Mouse (Mus musculus) urinary bladder, postnatal 14 days (tissue): ENCODE results near the gene Cd3e.
A peak's percentile ranks its signal among the peaks of the same experiment; 100 is the strongest.
"Not testable (repeated sequence)": the region's sequence is repeated elsewhere in the genome, so short reads cannot be mapped to it uniquely, and the experiment has no call there.

Experiments
- DNase-seq: peaks from one replicate; pipeline ENCODE4 v3.0.0; 2021; ENCODE audit warnings: low spot score

Cd3e gene

GRCm38 (mm10) chr9:44977813-44978212 lies 31.6 kb downstream of the Cd3e start:
- no peak for DNase-seq

- no peak for DNase-seq
Observed at GRCm38 (mm10) chr9:44969450-44969849, 40.0 kb downstream of the Cd3e start.

- not testable (repeated sequence) for DNase-seq
Observed at GRCm38 (mm10) chr9:44967763-44968162, 41.7 kb downstream of the Cd3e start.

GRCm38 (mm10) chr9:44966815-44967242 lies 42.6 kb downstream of the Cd3e start:
- DNase-seq = peak; percentile 85

GRCm38 (mm10) chr9:44965833-44966466 lies 43.5 kb downstream of the Cd3e start:
- no peak for DNase-seq

- DNase-seq = peak; percentile 99
Observed at GRCm38 (mm10) chr9:44965126-44965832, 44.1 kb downstream of the Cd3e start, which contains the start of gene Ube4a. Gene Ube4a (minus strand): TSS chr9:44965600.

- DNase-seq = no peak
Observed at GRCm38 (mm10) chr9:44954432-44954831, 55.0 kb downstream of the Cd3e start.
